Mouse (Mus musculus) heart, adult 10 weeks (tissue): Measurements from ENCODE around the gene Slc8a2. TPM values are rescaled to one million over a fixed set of nuclear protein-coding genes. Genes with fewer than 3 reads are reported as not detected.

Experiments
- polyA plus RNA-seq: library from polyadenylated mRNA; stranded (reverse); fragments of 350-450 nt; fragmentation: Illumina TruSeq; extraction: RNeasy Lipid Tissue Mini Kit (QIAGEN cat#74804); gene quantifications from one replicate; pipeline ENCODE4 v1.2.3, GENCODE M21; 2014; ENCODE audit warnings: low read depth, low replicate concordance

Gene Slc8a2
- polyA plus RNA-seq: 0.55 TPM

DNA sequence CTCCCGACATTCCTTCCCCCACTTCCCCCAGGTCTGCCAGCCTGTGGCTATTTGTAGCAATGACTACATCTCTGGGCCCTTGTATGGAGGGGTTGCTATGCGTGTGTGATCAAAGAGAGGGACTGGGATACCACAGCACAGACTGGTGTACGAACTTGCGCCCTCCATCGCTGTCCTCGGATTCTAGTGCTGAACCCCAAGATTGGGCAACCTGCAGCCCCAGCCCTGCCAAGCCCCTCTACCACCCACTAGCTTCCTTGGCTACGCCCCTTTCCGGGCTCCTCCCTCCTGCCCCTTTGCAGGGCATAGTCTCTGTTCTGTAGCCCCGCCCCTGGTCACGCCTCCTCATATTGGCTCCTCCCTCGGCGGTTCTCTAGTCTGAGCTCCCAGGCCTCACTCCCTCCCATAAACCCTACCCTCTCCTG is at the start of gene Slc8a2:
TSS of gene Slc8a2 (plus strand) at position 406 of the 425 bp plus-strand sequence.

DNA sequence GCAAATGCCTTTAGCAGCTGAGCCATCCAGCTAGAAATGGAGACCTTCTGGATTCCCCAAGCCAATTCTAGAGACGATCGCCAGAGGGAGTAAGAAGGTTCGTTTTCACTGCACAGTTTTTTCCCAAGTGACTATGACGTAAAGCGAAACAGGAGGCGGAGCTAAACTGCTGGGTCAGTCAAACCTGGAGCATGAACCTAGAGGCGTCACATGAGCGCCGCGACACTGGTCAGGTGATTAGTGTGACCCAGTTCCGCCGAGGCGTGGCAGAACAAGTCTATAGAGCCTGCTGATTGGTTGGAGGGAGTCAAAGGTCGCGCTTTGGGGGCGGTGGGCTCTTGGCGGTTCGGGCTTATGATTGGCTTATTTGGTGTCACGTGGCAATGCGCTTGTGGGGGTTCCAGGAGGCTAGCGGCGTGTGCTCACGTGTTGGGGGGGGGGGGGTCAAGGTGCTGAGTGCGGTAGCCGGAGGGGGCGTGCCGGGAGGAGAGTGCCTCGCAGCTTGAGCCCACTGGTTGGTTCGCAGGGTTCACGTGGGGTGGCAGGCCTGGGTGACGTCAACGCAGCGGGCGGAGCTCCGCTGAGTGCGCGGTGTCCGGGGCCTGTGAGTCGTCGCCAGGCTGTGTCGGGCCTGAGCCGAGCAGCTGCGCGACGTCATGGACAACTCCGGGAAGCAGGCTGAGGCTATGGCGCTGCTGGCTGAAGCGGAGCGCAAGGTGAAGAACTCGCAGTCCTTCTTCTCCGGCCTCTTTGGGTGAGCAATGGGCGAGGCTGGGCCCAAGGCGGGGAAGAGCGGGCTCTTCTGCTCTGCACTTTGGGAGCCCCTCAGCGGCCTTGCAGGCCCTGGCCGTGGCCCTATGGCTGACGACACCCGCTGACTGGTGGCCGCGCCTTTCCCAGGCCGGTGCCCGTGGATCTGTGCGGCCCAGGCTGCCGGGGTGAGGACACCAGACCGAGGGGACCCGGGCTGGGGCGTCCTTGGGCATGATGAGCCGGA is 31.3 kb upstream of the Slc8a2 start, which contains the start of gene Napa:
TSS of gene Napa (plus strand) at position 438 of the 997 bp plus-strand sequence.

DNA sequence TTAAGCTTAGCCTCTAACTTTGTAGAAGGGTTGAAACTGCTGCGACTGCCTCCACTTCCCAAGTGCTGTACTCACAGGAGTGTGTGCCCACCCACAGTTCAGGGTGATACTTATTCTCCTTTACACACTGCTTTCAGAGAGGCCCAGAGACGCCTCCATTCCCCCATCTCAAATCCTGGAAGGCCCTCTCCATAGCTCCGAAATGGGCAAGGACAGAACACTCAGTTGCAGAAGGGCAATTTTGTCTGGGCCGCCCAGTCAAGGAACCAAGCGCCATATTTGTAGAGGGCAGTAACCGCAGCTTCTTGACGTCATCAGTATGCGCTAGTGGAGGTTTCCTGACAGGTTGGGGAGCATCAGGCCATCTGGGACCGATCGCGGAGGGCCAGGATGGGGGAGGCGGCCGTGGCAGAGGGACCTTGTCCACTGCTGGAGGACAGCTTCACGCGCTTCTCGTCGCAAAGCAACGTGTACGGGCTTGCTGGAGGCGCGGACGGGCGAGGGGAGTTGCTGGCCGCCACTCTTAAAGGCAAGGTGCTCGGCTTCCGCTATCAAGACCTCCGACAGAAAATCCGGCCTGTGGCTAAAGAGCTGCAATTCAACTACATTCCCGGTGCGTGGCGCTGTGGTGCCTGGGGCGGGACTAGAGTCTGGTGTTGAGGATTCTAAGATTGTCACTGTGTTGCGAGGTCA is 9.9 kb upstream of the Slc8a2 start, which contains the start of gene Kptn:
TSS of gene Kptn (plus strand) at position 327 of the 693 bp plus-strand sequence.

GRCm38 (mm10) chr7:16174597-16175541 is 45.2 kb downstream of the Slc8a2 start, which contains the start of gene Meis3:
TSS of gene Meis3 (plus strand) at chr7:16175090.

Other genes starting within 250 kb of the Slc8a2 start
- not detected for gene Crx, start 249.9 kb upstream of the Slc8a2 start, polyA plus RNA-seq
- gene Crxos, start 247.2 kb upstream of the Slc8a2 start, polyA plus RNA-seq: not detected
- gene Selenow, start 207.4 kb upstream of the Slc8a2 start, polyA plus RNA-seq: 298 TPM
- gene Nop53, start 183.8 kb upstream of the Slc8a2 start, polyA plus RNA-seq: 143 TPM
- gene Ehd2, start 162.3 kb upstream of the Slc8a2 start, polyA plus RNA-seq: 52.6 TPM
- 5.2 TPM for gene Bicra, start 81.9 kb upstream of the Slc8a2 start, polyA plus RNA-seq
- gene Zfp541, start 68.0 kb upstream of the Slc8a2 start, polyA plus RNA-seq: not detected
- 87.2 TPM for gene Napa, start 31.4 kb upstream of the Slc8a2 start, polyA plus RNA-seq
- gene Kptn, start 9.9 kb upstream of the Slc8a2 start, polyA plus RNA-seq: 39.1 TPM
- gene Meis3, start 45.3 kb downstream of the Slc8a2 start, polyA plus RNA-seq: 8.7 TPM
- gene Dhx34, start 92.2 kb downstream of the Slc8a2 start, polyA plus RNA-seq: 6.8 TPM
- gene C5ar2, start 114.3 kb downstream of the Slc8a2 start, polyA plus RNA-seq: 0.71 TPM
- gene C5ar1, start 129.7 kb downstream of the Slc8a2 start, polyA plus RNA-seq: 4.4 TPM
- gene Inafm1, start 143.8 kb downstream of the Slc8a2 start, polyA plus RNA-seq: 11.7 TPM
- 72.3 TPM for gene Ccdc9, start 157.0 kb downstream of the Slc8a2 start, polyA plus RNA-seq
- 3.8 TPM for gene Bbc3, start 178.6 kb downstream of the Slc8a2 start, polyA plus RNA-seq